Mouse (Mus musculus): ENCODE results near the gene Smc3. TPM values are rescaled to one million over a fixed set of nuclear protein-coding genes. Genes with fewer than 3 reads are reported as not detected.
"Not testable (repeated sequence)": the region's sequence is repeated elsewhere in the genome, so short reads cannot be mapped to it uniquely, and the experiment has no call there.

Gene Smc3
- total RNA-seq, 1 experiment from 2014 or later = 212 TPM

GRCm38 (mm10) chr19:53649802-53650201, 49.6 kb downstream of the Smc3 start:
- ATAC-seq (replicated peaks; ENCODE audit: low read depth, poor library complexity, severe bottlenecking) = no peak

GRCm38 (mm10) chr19:53650921-53651320, 50.7 kb downstream of the Smc3 start:
- no peak for ATAC-seq (replicated peaks; ENCODE audit: low read depth, poor library complexity, severe bottlenecking)

GRCm38 (mm10) chr19:53652267-53652666, 52.1 kb downstream of the Smc3 start:
- ATAC-seq (replicated peaks; ENCODE audit: low read depth, poor library complexity, severe bottlenecking) = no peak

GRCm38 (mm10) chr19:53653624-53654467, 53.6 kb downstream of the Smc3 start:
- ATAC-seq (replicated peaks; ENCODE audit: low read depth, poor library complexity, severe bottlenecking) = no peak

- not testable (repeated sequence) for ATAC-seq (replicated peaks; ENCODE audit: low read depth, poor library complexity, severe bottlenecking)
These were observed 56.2 kb downstream of the Smc3 start for GRCm38 (mm10) chr19:53656443-53656842.

GRCm38 (mm10) chr19:53657437-53657836, 57.2 kb downstream of the Smc3 start:
- no peak for ATAC-seq (replicated peaks; ENCODE audit: low read depth, poor library complexity, severe bottlenecking)

GRCm38 (mm10) chr19:53660722-53661420, 60.7 kb downstream of the Smc3 start:
- ATAC-seq (replicated peaks; ENCODE audit: low read depth, poor library complexity, severe bottlenecking) = no peak

- ATAC-seq (replicated peaks; ENCODE audit: low read depth, poor library complexity, severe bottlenecking) = no peak
These were observed 61.9 kb downstream of the Smc3 start for GRCm38 (mm10) chr19:53661938-53662722.

GRCm38 (mm10) chr19:53664831-53665230, 64.6 kb downstream of the Smc3 start:
- no peak for ATAC-seq (replicated peaks; ENCODE audit: low read depth, poor library complexity, severe bottlenecking)

GRCm38 (mm10) chr19:53665391-53665790, 65.2 kb downstream of the Smc3 start:
- no peak for ATAC-seq (replicated peaks; ENCODE audit: low read depth, poor library complexity, severe bottlenecking)

GRCm38 (mm10) chr19:53666708-53667107, 66.5 kb downstream of the Smc3 start:
- no peak for ATAC-seq (replicated peaks; ENCODE audit: low read depth, poor library complexity, severe bottlenecking)

- ATAC-seq (replicated peaks; ENCODE audit: low read depth, poor library complexity, severe bottlenecking) = 0 out of 2 replicates have a peak, but pooled peaks have one; percentile 58
These were observed 68.6 kb downstream of the Smc3 start for GRCm38 (mm10) chr19:53668821-53669220.

GRCm38 (mm10) chr19:53670625-53671141, 70.5 kb downstream of the Smc3 start:
- no peak for ATAC-seq (replicated peaks; ENCODE audit: low read depth, poor library complexity, severe bottlenecking)

GRCm38 (mm10) chr19:53671432-53671831, 71.2 kb downstream of the Smc3 start:
- no peak for ATAC-seq (replicated peaks; ENCODE audit: low read depth, poor library complexity, severe bottlenecking)

GRCm38 (mm10) chr19:53674131-53674925, 74.1 kb downstream of the Smc3 start:
- no peak for ATAC-seq (replicated peaks; ENCODE audit: low read depth, poor library complexity, severe bottlenecking)

GRCm38 (mm10) chr19:53676228-53676627, 76.0 kb downstream of the Smc3 start:
- 0 out of 2 replicates have a peak, but pooled peaks have one; percentile 45 for ATAC-seq (replicated peaks; ENCODE audit: low read depth, poor library complexity, severe bottlenecking)

GRCm38 (mm10) chr19:53676718-53677634, 76.8 kb downstream of the Smc3 start, which contains the start of gene Rbm20:
Gene Rbm20, plus strand, starts transcription at chr19:53677306.
- ATAC-seq (replicated peaks; ENCODE audit: low read depth, poor library complexity, severe bottlenecking) = peak; percentile 58

GRCm38 (mm10) chr19:53679194-53679593, 79.0 kb downstream of the Smc3 start:
- no peak for ATAC-seq (replicated peaks; ENCODE audit: low read depth, poor library complexity, severe bottlenecking)
